Mouse (Mus musculus): ENCODE measurements around the gene Abtb2. TPM values are rescaled to one million over a fixed set of nuclear protein-coding genes. Genes with fewer than 3 reads are reported as not detected.
A peak's percentile ranks its signal among the peaks of the same experiment; 100 is the strongest.

The Abtb2 gene
- total RNA-seq, 4 experiments from 2014 or later, result 8.8 to 57.0 (median 24.5) TPM

GRCm38 (mm10) chr2:103746096-103746495 is 180.0 kb downstream of the Abtb2 start:
- DNase-seq, result no peak

- DNase-seq, result no peak
Observed at GRCm38 (mm10) chr2:103746761-103747160, 180.7 kb downstream of the Abtb2 start.

- no peak for DNase-seq
Observed at GRCm38 (mm10) chr2:103747891-103748290, 181.8 kb downstream of the Abtb2 start.

GRCm38 (mm10) chr2:103749091-103749490 is 183.0 kb downstream of the Abtb2 start:
- no peak for DNase-seq

- no peak for DNase-seq
Observed at GRCm38 (mm10) chr2:103751771-103752170, 185.7 kb downstream of the Abtb2 start.

GRCm38 (mm10) chr2:103754614-103755013 is 188.5 kb downstream of the Abtb2 start:
- DNase-seq, result no peak

- no peak for DNase-seq
Observed at GRCm38 (mm10) chr2:103755458-103756085, 189.5 kb downstream of the Abtb2 start.

- DNase-seq, result no peak
Observed at GRCm38 (mm10) chr2:103760421-103760820, 194.3 kb downstream of the Abtb2 start.

GRCm38 (mm10) chr2:103760906-103761716 is 195.0 kb downstream of the Abtb2 start, which contains the start of gene Nat10:
Gene Nat10 (minus strand): TSS chr2:103761270.
- DNase-seq, result peak; percentile 98

GRCm38 (mm10) chr2:103761993-103762392 is 195.9 kb downstream of the Abtb2 start:
- no peak for DNase-seq

- no peak for DNase-seq
Observed at GRCm38 (mm10) chr2:103762492-103762891, 196.4 kb downstream of the Abtb2 start.

Other genes with a start within 250 kb of the Abtb2 start
- not detected for gene Elf5, start 154.6 kb upstream of the Abtb2 start, total RNA-seq (2022)
- 100 to 1,000 TPM; 149 to 361 (median 282) TPM for gene Cat, start 81.2 kb upstream of the Abtb2 start, total RNA-seq (2022)
- 10 to 100 TPM; 33.8 to 61.8 (median 48.4) TPM for gene Nat10, start 195.0 kb downstream of the Abtb2 start, total RNA-seq (2022)
- gene Caprin1, start 231.3 kb downstream of the Abtb2 start, total RNA-seq (2022), result 100 to 1,000 TPM; 345 to 413 (median 410) TPM

Data from adrenal gland, adult 8-10 months (tissue).